Mouse (Mus musculus) kidney, adult 11 months (tissue): ENCODE measurements at regions not wholly inside any gene's neighbourhood (a gene's known extent, or its start where the extent isn't known, plus 50 kb on each side); places are given as distances from the start of the nearest gene placed in this dataset.

Experiments
- DNase-seq: peaks from one replicate; pipeline ENCODE4 v3.0.0; 2022

DNA sequence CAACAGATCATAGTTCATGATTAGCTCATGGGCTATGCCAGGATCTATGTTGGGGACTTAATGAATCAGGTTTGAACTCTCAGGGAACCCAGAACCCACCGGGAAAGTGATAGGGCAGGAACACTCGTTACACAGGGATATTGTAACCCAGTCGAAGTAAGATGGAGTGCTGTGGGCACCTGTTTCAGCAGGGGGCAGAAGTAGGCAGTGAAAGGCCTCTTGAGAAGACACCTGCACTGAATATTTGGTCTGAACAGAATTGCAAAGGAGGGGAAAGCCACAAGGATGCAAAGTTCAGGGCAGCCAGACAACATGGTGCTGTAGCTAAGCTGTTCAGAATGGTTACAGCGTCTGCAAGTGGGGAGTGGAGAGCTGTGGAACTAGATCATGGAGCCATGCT is 129.9 kb upstream of the Tut7 start:
- DNase-seq: peak; percentile 55

DNA sequence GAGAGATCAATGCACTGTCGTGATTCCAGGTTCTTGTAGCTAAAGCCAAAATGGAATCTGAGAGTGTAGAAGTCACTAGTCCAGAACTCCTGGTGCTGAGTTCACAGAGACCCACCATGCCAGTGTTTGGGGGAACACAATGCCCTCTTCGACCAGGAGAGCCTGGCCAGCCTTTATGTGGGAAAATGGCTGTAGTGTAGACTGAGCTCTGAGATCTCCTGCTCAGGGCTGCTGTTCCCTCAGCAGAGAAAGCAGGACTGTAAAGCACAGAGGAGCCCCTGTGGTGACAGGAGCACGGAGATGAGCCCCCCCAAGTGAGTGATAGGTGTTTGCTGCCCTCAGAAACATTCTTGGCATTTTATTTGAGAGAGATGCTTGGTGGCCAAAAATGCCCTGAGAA is 129.2 kb upstream of the Tut7 start:
- DNase-seq: no peak

DNA sequence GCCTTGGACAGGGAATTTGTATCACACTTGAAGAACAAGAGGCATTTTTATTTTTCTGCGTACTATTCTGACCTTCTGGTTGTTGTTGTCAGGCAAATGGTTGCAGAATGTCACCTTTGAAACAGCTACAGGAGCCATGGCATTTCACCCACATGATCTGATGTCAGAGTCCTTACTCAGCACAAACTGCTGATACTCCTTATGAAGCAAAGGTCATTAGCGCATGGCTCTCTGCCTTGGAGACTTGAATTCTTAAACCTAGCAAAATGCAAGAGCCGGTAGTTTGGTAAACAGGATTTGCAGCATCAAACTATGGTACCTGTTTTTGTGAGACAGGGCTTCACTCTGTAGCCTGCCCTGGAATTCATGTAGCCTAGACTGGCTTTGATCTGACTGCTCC is 127.3 kb upstream of the Tut7 start:
- DNase-seq: peak; percentile 73

DNA sequence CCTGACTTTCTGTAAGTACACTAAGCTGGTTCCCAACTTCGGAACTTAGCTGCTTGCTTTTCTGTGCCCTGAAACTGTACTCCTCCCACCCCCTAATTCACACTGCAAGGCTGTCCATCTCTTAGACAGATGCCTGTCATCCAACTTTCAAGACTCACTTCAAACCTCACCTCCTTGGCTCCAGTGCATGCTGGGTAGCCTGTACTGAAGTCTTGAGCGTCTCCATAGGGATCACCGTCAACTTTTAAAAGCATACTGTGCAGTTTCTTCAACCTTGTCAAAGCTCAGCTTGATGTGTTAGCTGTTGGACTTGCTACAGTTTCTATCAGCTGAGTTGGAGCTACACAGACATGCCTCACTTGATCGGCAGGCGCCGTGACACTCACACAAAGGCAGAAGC is 126.5 kb upstream of the Tut7 start:
- DNase-seq: no peak

DNA sequence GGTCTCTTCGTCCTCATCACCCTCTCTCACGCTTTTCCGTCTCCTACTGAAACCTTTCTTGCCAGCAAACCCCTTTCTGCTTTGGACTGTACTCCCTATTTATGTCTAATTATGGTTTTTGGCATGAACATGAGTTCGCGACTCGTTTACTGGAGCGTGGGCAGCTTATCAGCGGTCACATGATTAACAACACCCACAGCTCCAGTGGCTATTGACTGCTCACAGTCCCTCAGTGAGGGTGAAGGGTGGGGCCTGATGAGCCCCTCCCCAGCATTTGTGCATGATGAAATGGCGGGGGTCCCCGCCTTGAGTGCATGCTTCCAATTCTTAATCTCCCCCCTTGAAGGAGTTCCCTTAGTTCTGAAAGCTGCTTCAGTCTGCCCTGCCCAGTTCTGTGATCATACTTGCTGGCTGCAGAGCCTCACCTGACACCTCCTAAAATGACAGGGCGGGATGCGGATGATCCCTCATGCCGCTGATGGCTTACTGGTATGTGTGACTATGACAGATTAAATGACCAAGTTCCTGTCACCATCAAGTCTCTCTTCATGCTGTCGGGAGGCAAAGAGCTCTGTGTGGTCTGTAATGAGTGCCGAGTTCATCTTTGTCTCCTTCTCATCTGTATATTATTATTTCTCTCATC is 125.7 kb upstream of the Tut7 start:
- DNase-seq: no peak

DNA sequence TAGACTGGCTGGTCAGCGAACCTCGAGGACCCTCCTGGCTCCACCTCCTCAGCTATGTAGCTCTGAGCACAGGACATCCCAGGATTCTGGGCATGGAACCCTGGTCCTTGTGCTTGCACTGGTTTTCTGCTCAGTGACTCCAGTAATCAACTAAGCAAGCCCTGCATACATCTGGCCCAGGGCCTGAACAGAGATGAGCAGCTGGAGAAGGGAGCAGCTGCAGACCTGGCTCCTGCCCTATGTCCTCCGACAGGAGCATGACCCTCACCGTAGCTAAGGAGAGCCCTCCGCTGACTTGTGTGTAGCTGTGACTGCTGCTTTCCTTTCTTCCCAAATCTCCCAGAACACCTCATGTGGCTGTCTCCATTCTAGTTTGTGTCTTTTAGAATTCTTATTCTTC is 124.5 kb upstream of the Tut7 start:
- no peak for DNase-seq

DNA sequence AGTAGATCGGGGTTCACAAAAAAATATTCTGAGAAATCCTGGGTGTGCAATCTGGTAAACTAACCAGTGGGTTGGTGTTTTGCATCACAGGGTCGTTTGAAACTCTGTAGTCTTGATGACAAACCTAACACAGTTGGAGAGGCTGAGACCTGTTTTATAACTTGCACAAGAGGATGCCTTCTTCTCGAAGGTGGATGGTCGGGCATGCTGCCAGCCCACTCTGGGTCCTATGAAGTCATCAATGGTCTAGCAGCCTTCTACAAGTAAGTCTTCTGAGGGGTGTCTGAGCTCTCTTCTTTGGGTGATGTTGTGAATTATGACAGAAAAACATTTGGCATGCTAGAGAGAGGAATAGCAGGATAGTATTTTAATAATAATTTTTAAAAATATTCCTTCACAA is 123.6 kb upstream of the Tut7 start:
- no peak for DNase-seq

DNA sequence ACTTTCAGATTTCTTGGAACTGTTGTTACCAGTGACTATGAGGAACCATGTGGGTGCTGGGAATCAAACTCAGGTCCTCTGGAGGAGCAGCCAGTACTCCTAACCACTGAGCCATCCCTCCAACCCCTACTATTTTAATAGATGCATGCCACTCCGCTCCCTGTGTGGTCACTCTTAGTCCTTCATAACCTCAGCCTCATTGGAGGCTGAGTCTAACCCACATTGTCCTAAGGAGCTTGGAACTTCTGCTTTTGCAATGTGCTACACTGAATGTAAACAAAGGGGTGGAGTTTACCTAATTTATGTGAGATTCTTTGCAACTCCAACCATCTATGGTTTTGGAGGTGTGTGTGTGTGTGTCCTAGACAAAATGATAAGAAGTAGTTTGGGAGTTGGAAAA is 122.7 kb upstream of the Tut7 start:
- no peak for DNase-seq

DNA sequence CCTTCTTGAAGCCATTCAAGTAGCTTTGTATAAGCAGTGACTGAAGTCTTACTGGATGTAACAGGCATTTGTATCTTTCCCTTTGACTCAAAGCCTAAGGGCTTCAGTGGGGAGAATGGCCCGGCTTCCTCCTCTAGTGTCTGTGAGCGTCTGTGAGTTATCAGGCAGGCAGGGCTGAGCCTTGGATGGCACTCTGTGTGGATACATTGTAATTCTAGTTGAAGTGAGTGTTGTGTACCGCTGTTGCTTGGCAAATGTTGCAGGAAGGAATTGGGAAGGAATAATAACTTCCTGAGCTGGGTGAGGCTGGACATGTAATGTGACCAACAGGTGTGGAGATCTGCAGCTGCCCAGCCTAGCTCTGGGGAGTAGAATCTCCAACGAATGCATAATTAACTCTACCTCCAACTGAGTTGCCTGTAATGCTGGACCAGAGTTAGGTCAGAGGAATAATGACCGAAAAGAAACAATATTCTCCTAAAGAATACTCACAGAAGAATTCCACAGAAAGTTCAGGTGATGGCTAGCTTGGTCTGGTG is 120.7 kb upstream of the Tut7 start:
- DNase-seq: no peak

DNA sequence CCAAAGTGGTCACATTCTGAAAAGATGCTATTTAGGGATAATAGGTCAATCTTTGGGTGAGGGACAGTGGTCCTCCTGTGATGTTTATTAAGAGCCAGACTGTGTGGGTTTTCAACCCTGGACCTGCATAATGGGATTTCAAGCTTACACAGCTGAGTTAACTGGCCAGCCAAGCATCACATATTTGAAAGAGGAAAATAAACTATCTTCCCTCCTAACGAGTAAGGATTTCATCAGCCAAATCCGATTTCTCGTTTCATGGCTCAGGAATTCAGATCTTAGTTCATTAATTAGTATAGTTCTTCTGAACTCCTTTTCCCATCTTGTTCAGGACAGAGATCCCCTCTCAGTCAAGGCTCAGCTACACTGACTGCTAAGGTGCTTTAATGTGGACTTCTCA is 120.1 kb upstream of the Tut7 start:
- peak; percentile 34 for DNase-seq

DNA sequence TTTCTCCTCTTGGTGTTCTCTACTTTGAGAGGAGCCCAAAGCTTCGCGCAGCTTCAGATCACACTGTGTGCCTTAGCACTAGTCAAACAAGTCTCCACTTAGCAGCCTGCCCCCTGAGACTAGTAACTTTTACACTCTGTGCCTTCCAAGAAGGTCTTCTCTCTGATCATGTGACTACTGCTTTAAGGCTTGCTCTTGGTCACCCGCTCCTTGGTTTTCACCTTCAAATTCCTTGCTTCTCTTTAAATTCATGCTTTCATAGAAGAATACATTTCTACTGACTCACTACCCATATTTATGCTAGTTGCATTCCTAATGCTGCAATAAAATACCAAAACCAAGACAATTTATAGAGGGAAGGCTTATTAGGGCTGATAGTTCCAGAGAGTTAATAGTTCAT is 118.6 kb upstream of the Tut7 start:
- no peak for DNase-seq

DNA sequence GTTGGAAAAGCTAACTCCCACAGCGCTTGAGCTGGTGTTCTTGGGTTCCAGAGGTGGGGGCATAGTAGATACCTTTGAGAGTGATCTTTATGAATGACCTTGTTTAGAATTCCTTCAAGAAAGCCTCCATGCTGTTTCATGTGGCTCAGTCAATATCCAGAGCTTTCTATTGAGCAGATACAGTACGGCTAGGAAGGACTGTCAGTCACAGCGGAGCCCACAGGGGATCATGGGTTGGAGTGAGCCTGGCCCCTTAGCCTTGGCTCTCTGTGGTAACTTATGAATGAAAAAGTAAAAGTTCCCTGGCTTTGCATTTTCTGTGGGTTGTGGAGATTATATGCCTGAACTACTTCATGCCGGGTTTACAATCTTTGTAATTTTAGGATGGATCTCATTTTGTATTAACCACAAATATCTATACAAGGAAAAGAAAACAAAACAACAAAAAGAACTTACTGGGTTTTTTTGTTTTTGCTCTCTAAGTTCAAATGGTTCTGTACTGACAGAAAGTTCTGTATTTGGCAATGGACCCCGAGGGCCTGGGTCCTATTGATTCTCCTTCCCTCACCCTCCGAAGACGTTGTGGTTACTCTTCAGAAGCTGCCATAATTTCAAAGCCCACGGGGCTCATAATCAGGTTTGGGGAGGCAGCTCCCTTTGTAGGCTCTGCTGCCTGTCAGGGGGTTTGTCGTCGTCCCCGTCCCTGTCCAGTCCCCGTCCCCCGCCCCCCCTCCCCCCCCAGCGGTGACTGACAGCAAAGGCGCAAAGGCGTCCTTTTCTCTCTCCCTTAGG is 117.7 kb upstream of the Tut7 start:
- no peak for DNase-seq

DNA sequence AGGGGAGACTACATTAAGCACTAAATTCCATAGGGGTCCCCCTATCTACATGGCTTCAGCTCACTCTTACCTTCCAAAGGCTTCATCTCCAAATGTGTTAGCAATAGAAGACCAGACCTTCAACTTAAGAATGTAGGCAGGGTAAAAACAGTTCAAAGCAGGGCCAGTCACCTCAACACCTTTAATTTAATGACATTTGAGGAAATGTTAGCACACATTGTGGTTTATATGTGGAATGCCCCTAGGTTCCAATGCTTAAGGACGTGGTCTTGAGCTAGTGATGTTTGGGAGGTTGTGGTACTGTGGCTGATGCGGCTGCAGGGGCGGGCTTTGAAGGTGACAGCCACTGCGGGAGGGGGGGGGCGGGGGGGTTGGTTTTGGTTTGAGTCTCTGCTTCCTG is 116.9 kb upstream of the Tut7 start:
- no peak for DNase-seq

DNA sequence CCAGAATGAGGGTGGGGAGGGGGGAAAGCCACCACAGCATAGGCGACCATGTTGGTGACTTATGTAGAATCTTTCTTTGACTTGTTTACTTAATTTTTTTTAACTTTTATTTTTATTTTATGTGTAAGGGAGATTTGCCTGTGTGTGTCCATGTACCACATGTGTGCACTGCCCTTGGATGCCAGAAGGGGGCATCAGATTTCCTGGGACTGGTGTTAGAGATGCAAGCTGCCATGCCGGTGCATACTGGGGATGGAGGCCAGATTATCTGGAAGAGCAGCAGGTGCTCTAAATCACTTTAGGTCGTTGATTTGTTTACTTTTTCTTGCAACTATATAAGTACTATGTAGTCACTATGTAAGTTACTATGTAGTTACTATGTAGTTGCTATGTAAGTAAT is 114.2 kb upstream of the Tut7 start:
- DNase-seq: no peak

DNA sequence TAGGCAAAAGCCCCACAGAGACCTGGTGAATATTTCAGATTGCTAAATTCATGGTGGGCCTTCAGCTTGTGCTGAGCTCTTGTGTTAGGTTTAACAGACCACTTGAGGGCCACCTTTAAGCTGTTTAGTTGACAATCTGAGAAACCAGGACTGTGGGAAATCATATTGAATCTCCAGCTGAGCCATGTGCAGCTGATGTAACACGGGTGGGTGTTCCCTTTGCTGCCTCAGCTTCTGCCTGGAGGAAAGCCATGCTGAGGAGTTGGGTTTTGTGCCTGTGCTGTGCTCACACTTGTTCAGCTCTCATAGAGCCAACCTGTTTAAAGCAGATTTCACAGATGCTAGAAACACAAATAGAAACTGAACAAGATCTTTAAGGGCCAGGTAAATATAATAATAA is 111.6 kb upstream of the Tut7 start:
- DNase-seq: no peak

DNA sequence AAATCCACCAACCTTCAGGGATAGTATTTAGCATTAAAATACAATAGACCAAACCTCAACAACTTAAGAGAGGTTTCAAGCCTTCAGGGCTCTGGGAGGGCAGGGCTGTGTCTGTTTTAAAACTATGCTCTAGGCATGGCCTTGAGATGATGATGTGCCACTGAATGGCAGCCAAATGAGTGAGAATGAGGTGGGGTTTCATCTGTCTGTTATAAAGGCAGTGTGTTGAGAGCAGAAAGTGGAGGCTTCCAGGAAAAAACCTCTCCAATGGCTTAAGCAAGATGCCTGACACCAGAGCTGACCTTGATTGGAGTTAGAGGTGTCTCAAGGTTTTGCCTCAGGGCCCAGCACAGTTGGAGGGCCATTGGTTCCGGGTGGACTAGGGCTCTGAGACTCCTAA is 111.1 kb upstream of the Tut7 start:
- DNase-seq: no peak

DNA sequence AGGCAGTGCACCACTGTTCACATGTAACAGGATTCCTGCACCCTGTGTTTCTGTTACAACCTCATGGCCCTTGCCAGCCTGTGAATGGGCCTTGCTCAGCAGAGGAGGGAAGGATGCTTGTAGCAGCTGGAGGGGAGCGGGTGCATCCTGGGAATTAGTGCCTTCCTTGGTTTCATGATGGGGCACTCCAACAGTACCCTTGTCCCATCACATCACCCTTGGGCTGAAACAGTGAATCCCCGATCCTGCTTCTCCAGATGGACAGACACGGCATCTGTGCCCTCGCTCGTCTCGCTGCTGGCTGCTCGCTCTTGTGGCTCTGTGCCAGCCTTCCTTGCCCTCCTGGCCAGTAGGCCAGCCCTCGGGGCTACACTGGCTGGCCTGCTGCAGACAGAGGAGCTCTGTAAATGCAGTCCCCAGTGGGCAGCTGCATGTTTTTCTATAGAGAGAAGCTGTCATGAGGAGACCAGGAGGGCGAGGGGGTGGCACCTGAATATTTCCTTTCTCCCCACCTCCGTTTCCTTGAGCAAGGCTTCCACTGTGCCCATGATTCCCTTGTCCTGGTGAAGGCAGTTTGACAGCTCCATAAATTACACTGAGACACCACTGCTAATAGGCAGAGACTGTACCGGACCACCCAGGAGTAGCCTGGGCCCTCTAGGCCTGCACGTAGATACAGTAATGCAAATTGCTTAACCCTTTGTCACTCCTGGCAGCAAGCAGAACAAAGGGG is 104.6 kb upstream of the Tut7 start:
- DNase-seq: peak; percentile 30

DNA sequence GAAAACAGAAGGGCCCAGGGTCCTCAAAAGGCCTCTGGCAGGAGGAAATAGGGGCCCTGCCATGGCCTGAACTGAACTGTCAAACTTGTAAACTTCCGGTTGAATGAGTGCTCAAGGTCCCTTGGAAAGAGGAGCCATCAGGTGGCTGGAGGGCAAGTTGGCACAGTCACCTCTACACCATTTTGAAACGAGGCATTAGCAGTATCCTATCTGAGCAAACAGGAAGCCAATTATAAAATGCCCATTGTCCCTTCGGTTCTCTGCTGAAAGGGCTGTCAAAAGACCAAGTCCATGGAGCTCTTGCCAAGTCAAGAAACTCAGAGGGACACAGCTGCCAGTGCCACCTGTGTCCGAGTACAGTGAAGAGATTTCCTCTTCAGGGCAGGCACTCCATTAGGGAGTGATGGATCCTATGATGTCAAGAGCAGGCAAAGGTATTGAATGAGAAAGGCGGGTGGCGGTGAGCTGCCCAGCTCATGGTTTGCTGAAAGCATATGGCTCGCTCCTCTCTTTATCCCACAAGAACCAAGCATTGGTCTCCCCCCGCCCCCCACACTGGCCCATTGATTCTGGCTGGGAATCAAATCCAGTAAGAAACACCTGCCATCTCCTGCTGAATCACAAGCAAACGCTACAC is 103.0 kb upstream of the Tut7 start:
- no peak for DNase-seq

DNA sequence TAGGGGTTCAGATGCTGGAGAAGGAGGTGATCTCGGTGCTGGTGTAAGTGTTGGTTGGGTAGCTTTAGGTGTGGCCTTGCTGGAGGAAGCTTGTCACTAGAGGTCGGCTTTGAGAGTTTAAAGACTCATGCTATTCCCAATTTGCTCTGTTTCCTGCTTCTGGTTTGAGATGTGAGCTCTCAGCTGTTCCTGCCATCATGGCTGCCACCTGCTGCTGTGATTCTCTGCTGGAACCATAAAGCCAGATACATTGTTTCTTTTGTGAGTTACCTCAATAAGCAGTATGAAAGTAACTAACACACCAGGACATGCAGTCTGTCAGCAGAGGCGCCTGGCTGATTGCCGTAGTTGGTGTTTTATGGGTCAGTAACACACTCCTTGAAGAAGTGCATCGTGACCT is 94.2 kb upstream of the Tut7 start:
- no peak for DNase-seq

DNA sequence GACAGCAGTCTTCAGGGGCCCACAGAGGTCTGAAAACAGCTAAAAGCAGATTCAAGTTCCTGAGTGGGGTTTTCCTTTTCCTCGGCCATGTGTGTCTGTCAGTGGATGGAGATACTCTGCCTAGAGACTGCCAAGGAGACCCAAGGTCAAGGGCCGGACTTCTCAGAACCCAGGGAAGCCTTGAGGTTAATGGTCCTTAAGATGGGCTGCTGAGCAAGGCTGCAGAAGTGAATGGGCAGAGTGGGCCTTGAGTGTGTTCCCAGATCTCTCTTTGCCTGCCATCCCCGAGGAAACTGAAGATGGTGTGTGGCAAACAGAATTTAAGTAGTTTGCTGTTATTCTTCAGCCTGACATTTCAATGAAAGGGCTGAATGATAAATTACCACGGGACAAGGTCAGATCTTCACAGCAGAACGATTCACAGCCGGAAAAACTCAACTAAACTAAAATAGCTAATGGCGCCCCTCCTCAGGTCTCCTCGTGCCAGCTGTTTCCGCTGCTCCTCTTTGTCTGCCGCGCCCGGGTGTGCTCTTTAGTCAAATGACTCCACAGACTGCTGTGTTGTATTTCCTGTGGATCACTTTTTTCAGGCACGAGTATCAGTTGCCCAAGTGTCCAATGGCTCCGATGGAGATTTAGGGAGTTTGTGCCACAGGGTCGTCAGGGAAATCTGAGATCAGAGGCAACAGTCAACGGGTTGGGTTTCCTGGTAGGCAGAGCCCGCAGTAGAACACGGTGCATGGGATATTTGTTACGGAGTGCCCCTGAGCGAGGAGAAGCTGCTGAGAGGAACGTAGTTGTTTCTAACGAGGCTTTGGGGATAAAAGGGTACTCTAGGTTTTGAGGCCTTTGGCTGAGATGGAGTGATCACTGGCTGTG is 93.5 kb upstream of the Tut7 start:
- DNase-seq: no peak

DNA sequence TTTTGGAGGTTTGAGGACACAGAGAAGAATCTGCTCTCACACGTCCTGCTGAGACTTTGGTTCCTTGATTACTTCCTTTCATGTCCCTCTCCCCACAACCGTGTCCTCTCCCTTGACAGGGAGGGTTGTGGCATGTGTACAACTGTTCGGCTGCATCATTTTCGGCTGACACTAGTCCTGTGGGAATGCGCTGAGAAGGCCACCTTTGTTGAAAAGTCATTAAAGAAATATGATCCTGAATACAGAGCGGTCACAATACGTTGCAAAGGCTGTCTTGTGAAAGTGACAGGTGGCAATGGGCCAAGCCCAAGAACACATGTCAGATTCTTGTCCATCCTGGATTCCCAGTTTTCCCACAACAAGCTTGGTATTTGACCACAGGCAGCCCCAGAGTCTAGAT is 92.8 kb upstream of the Tut7 start:
- DNase-seq: no peak
